In the genomic region with DNA sequence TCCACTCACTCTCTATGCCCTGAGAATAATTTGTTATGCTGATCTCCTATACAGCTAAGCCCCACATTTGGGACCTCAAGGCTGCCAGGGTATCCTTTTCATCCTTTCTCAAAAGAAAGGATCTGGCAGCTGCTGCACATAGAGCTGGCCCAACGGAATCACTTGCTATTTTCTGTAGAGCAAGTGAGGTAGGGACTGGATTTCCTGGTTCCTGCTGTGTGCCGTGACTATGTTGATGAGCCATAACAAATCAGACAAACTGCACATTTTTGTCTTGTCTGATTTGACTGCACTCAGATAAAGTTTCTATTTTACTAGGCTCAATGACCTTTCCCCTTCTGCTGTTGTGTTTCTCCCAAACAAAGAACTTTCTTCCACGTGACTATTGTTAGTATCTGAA, we compare ENCODE assay signal across 28 mouse cellular contexts. TPM values are rescaled to one million over a fixed set of nuclear protein-coding genes. Genes with fewer than 3 reads are reported as not detected.
DNase-seq lines count a peak whose midpoint lies in the region; ATAC-seq and TF ChIP-seq lines count a peak whose summit lies in the region.
"Had no signal": no experiment of that assay in that cellular context is flagged by ENCODE, and none has a peak within 500 bp of the region (broad histone marks: within the 10 kb centered on the region; RNA-seq: fewer than 3 reads in every experiment).

No protein-coding gene starts in this region.

- TF ChIP-seq CTCF in lung, postnatal 0 days (IDR thresholded peaks at IDR 0.05), result no peak

- no peaks in the 10 kb centered on the region for H3K36me3 ChIP-seq in hindbrain, embryonic 10.5 days
- H3K36me3 ChIP-seq in hindbrain, embryonic 16.5 days (ENCODE audit: control insufficient read depth, insufficient read depth, low read length), result no peaks in the 10 kb centered on the region
- no peaks in the 10 kb centered on the region for H3K36me3 ChIP-seq in midbrain, embryonic 12.5 days
- H3K36me3 ChIP-seq in midbrain, embryonic 16.5 days (ENCODE audit: control insufficient read depth, insufficient read depth, low read length), result no peaks in the 10 kb centered on the region
- H3K36me3 ChIP-seq in lung, postnatal 0 days (ENCODE audit: insufficient read depth, low read length), result no peaks in the 10 kb centered on the region
- H3K36me3 ChIP-seq: heart, embryonic 12.5 days; limb, embryonic 13.5 days; lung, embryonic 15.5 days; neural tube, embryonic 13.5 days; stomach, embryonic 15.5 days had no signal

- H3K4me2 ChIP-seq in hindbrain, embryonic 16.5 days (ENCODE audit: low read length), result no peak overlapping the region
- H3K4me2 ChIP-seq in midbrain, embryonic 12.5 days (replicated peaks), result no peak overlapping the region
- H3K4me2 ChIP-seq in midbrain, embryonic 16.5 days (ENCODE audit: low read length), result no peak overlapping the region
- H3K4me2 ChIP-seq in lung, postnatal 0 days (replicated peaks; ENCODE audit: low read depth, low read length), result no peak overlapping the region
- H3K4me2 ChIP-seq: heart, embryonic 12.5 days; limb, embryonic 13.5 days; liver, embryonic 11.5 days; lung, embryonic 15.5 days; neural tube, embryonic 13.5 days; stomach, embryonic 15.5 days had no signal

- H3K27ac ChIP-seq in hindbrain, embryonic 10.5 days, result no peak overlapping the region
- no peak overlapping the region for H3K27ac ChIP-seq in hindbrain, embryonic 16.5 days (ENCODE audit: low read depth, low read length)
- no peak overlapping the region for H3K27ac ChIP-seq in midbrain, embryonic 12.5 days (replicated peaks)
- H3K27ac ChIP-seq in midbrain, embryonic 16.5 days (ENCODE audit: low read length), result no peak overlapping the region
- H3K27ac ChIP-seq in lung, postnatal 0 days (ENCODE audit: low read length), result no peak overlapping the region
- H3K27ac ChIP-seq: heart, adult 2 months; limb, embryonic 13.5 days; lung, embryonic 15.5 days; neural tube, embryonic 13.5 days; stomach, embryonic 15.5 days had no signal

- H3K27me3 ChIP-seq in hindbrain, embryonic 10.5 days (ENCODE audit: insufficient read depth, poor library complexity, severe bottlenecking), result peaks cover 41% of the 10 kb centered on the region
- H3K27me3 ChIP-seq in hindbrain, embryonic 16.5 days (replicated peaks; ENCODE audit: control insufficient read depth, insufficient read depth, low read length), result no peaks in the 10 kb centered on the region
- H3K27me3 ChIP-seq in midbrain, embryonic 12.5 days, result 0 out of 2 replicates have a peak, but pooled peaks cover 3% of the 10 kb centered on the region
- no peaks in the 10 kb centered on the region for H3K27me3 ChIP-seq in midbrain, embryonic 16.5 days (ENCODE audit: control insufficient read depth, insufficient read depth, low read depth, low read length)
- H3K27me3 ChIP-seq in lung, postnatal 0 days (replicated peaks; ENCODE audit: insufficient read depth, low read length), result no peaks in the 10 kb centered on the region
- H3K27me3 ChIP-seq: heart, embryonic 12.5 days; limb, embryonic 13.5 days; lung, embryonic 15.5 days; stomach, embryonic 15.5 days had no signal

- no peaks in the 10 kb centered on the region for H3K4me1 ChIP-seq in hindbrain, embryonic 10.5 days (replicated peaks)
- H3K4me1 ChIP-seq in hindbrain, embryonic 16.5 days (ENCODE audit: control insufficient read depth, insufficient read depth, low read depth, low read length), result no peaks in the 10 kb centered on the region
- H3K4me1 ChIP-seq in midbrain, embryonic 12.5 days, result no peaks in the 10 kb centered on the region
- H3K4me1 ChIP-seq in midbrain, embryonic 16.5 days (ENCODE audit: control insufficient read depth, insufficient read depth, low read length), result no peaks in the 10 kb centered on the region
- no peaks in the 10 kb centered on the region for H3K4me1 ChIP-seq in lung, postnatal 0 days (ENCODE audit: insufficient read depth, low read depth, low read length)
- H3K4me1 ChIP-seq: heart, embryonic 12.5 days; limb, embryonic 13.5 days; lung, embryonic 15.5 days; neural tube, embryonic 13.5 days; stomach, embryonic 15.5 days had no signal

- no peaks in the 10 kb centered on the region for H3K9me3 ChIP-seq in hindbrain, embryonic 10.5 days
- H3K9me3 ChIP-seq in hindbrain, embryonic 16.5 days (ENCODE audit: control insufficient read depth, low read length), result no peaks in the 10 kb centered on the region
- no peaks in the 10 kb centered on the region for H3K9me3 ChIP-seq in midbrain, embryonic 12.5 days
- no peaks in the 10 kb centered on the region for H3K9me3 ChIP-seq in midbrain, embryonic 16.5 days (replicated peaks; ENCODE audit: control insufficient read depth, low read length, poor library complexity, severe bottlenecking)
- no peaks in the 10 kb centered on the region for H3K9me3 ChIP-seq in lung, postnatal 0 days (ENCODE audit: low read length)
- H3K9me3 ChIP-seq: heart, embryonic 12.5 days; limb, embryonic 13.5 days; lung, embryonic 15.5 days; neural tube, embryonic 13.5 days; stomach, embryonic 15.5 days had no signal

- ATAC-seq in hindbrain, embryonic 16.5 days, result no peak
- ATAC-seq in midbrain, embryonic 12.5 days (ENCODE audit: low FRiP score, low read depth), result peak; percentile 93
- ATAC-seq in midbrain, embryonic 16.5 days, result no peak
- ATAC-seq in lung, postnatal 0 days, result no peak
- ATAC-seq: activated CD4-positive, CD25-positive, alpha-beta regulatory T cell, adult 4 months; CD4-positive, CD25-positive, alpha-beta regulatory T cell, adult 4 months; forebrain, embryonic 16.5 days; intestine, postnatal 0 days had no signal

- WGBS in hindbrain, embryonic 10.5 days, result 24% methylated on average over 3 of the region's 3 CpGs
- 17% methylated on average over 3 of the region's 3 CpGs for WGBS in hindbrain, embryonic 16.5 days
- WGBS in midbrain, embryonic 12.5 days, result 24% methylated on average over 3 of the region's 3 CpGs
- WGBS in midbrain, embryonic 16.5 days, result 17% methylated on average over 3 of the region's 3 CpGs
- WGBS in lung, postnatal 0 days, result 51% methylated on average over 3 of the region's 3 CpGs

- DNase-seq in hindbrain, embryonic 10.5 days (ENCODE audit: low spot score), result peak; percentile 13
- DNase-seq in R1 (ENCODE audit: low read depth, low spot score), result peak; percentile 2
- DNase-seq in embryo, embryonic 11 days, result peak; percentile 26
- DNase-seq in adrenal gland, adult 18-20 months (ENCODE audit: low spot score in 2 of 2), result no peak
- DNase-seq in lung, postnatal 0 days (ENCODE audit: low spot score), result no peak
- DNase-seq: adrenal gland, adult 8-10 months; cerebellum, adult 9-10 months; cerebellum, postnatal 36 days; heart, adult 2 months; heart, postnatal 4 days; kidney, adult 9 months; kidney, postnatal 10 days; layer of hippocampus, adult 9-11 months; lung, postnatal 36 days; right cerebral cortex, postnatal 25 days had no signal

- no peak for TF ChIP-seq EP300 in lung, postnatal 0 days (IDR thresholded peaks at IDR 0.05)

- no peak overlapping the region for H3K9ac ChIP-seq in hindbrain, embryonic 16.5 days (ENCODE audit: low read depth, low read length)
- H3K9ac ChIP-seq in midbrain, embryonic 12.5 days (replicated peaks), result no peak overlapping the region
- no peak overlapping the region for H3K9ac ChIP-seq in midbrain, embryonic 16.5 days (ENCODE audit: low read depth, low read length)
- no peak overlapping the region for H3K9ac ChIP-seq in lung, postnatal 0 days (replicated peaks; ENCODE audit: low read depth)
- H3K9ac ChIP-seq: heart, embryonic 12.5 days; limb, embryonic 13.5 days; lung, embryonic 15.5 days; neural tube, embryonic 13.5 days; stomach, embryonic 15.5 days had no signal

- H3K4me3 ChIP-seq in hindbrain, embryonic 10.5 days, result no peak overlapping the region
- H3K4me3 ChIP-seq in hindbrain, embryonic 16.5 days (ENCODE audit: low read length), result no peak overlapping the region
- no peak overlapping the region for H3K4me3 ChIP-seq in midbrain, embryonic 12.5 days
- H3K4me3 ChIP-seq in midbrain, embryonic 16.5 days (ENCODE audit: low read depth, low read length), result no peak overlapping the region
- H3K4me3 ChIP-seq in lung, postnatal 0 days (ENCODE audit: low read depth, low read length), result no peak overlapping the region
- H3K4me3 ChIP-seq: heart, adult 2 months; heart, embryonic 12.5 days; limb, embryonic 13.5 days; lung, embryonic 15.5 days; neural tube, embryonic 13.5 days; stomach, embryonic 15.5 days had no signal

RNA-seq across cellular contexts. Expression of a gene that starts 14.2 kb away (rescaled TPM):
- 65.4 and 66.0 TPM in 2 replicates for polyA plus RNA-seq in hindbrain, embryonic 10.5 days (2016; fragmentation: Nextera tagmentation; extraction: Ambion mirVana)
- 162 and 202 TPM in 2 replicates for polyA plus RNA-seq in hindbrain, embryonic 16.5 days (2015; fragmentation: Nextera tagmentation; extraction: Ambion mirVana)
- 155 and 199 TPM in 2 replicates for polyA plus RNA-seq in midbrain, embryonic 12.5 days (2016; fragmentation: Nextera tagmentation; extraction: Ambion mirVana)
- polyA plus RNA-seq in midbrain, embryonic 16.5 days (2015; fragmentation: Nextera tagmentation; extraction: Ambion mirVana), result 130 and 134 TPM in 2 replicates
- 1 to 10 TPM; 2.6 to 3.5 TPM for total RNA-seq in adrenal gland, adult 18-20 months (2021)
- 258 and 280 TPM in 2 replicates for polyA plus RNA-seq in lung, postnatal 0 days (2015; fragmentation: Nextera tagmentation; extraction: Ambion mirVana)

Comparison
In these comparisons a context has a peak if more than half of its experiments do, and no peak if none do; other contexts are left out.
1. DNase-seq: peak in hindbrain, embryonic 10.5 days (single experiment), R1 (single experiment) and embryo, embryonic 11 days (single experiment); none in adrenal gland, adult 18-20 months (0 of 2) and lung, postnatal 0 days (single experiment).